Mouse (Mus musculus) yolk sac, embryonic 10.5 days (tissue): ENCODE measurements around the gene Irf3.
A peak's percentile ranks its signal among the peaks of the same experiment; 100 is the strongest.

Experiments used
- DNase-seq: peaks from one replicate; pipeline ENCODE4 v3.0.0-alpha.2; 2017; ENCODE audit warnings: low spot score

The Irf3 gene

DNA sequence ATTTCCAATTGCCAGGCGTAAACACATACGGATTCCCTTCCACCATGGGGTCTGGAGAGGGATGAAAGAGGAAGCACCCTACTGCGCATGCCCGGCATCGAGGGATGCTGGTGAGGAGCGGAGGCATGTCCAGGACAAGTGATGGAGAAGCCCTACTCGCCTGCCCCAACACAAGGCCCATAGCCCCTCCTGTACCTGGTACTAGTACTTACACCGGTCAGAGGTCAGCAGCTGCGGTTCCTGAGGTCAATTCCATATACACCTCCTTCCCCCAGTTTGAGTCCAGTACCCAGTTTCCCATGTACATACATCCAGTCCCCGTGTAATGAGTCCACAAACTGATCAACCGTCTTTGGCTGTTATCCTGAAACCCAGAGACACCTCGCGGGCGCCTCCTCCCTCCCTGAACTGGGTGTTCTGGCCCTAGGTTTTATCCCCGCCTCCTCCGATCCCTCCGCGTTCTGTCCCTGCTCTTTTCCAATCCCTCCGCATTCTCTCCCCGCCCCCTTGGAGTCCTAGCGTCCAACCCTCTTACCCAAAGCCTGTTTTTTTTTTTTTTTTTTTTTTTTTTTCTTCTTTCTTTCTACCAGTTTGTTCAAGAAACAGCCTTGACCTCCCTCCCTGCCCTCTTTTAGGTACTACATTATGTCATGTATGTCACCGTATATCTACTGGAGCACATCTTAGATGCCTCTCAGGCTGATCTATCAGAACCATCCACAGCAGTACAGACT is 22.9 kb upstream of the Irf3 start, which contains the start of gene Cpt1c:
Gene Cpt1c (minus strand): TSS at position 469 of the 734 bp plus-strand sequence.
- DNase-seq: peak; percentile 81

DNA sequence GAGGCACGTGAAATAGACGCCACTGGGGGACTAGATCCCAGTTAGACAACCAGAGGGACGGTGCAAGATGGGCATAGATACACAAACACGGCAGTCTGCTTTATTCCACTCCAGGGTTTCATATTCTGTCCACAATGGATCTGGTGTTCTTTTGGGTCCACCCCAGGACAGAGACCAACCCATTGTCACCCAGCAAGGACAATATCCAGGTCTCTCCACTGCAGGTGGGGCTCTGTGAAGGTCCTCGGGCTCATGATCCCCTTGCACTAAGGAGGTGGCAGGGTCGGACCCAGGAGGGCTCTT is 22.4 kb upstream of the Irf3 start:
- no peak for DNase-seq

DNA sequence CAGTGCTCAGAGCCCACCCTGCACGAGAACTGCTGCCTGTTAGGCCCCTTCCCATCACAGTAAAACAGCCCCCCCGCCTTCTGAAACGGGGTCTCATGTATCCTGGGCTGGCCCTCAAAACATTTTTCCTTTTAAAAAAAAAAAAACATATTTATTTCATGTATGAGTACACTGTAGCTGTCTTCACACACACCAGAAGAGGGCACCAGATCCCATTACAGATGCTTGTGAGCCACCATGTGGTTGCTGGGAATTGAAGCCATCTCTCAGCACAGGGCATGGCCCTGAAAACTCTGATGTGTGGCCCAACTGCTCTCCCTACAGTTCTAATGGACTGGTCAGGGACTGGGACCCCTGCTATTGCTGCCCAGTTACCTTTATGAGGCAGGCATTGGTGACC is 19.1 kb upstream of the Irf3 start:
- no peak for DNase-seq

DNA sequence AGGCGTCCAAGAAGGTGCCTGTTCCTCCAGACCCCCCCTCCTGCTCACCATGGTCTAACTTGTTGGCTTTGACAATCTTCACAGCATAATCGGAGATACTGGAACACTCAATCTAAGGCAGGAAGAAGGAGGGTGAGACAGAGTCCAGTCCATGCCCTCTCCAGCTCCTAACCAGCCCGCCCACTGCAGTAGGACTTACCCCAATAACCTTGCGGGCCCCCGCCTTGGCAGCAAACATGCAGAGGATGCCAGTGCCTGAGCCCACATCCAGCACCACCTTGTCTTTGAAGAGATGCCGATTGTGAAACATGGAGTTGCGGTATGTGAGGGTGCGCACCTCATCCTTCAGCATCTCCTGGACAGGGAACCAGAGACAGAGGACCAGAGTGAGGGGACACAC is 15.9 kb upstream of the Irf3 start:
- no peak for DNase-seq

DNA sequence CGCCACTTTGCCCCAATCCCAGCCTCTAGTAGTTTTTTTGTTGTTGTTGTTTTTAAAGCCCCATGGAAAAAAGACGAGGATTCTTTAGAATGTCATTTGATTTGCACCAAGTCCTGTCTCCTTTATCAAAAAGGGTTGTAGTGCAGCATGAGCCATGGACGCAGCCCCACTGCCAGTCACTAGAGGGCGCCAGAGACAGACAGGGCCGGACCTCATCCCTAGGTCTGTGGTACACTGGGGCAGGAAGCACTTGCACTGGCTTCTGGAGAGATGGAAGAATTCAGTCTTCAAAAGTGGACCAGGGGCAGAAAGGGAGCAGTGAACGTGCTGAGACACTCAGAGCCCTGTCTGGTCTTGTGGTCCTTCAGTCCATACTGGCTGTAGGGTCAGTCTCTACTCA is 14.4 kb upstream of the Irf3 start:
- peak; percentile 65 for DNase-seq

DNA sequence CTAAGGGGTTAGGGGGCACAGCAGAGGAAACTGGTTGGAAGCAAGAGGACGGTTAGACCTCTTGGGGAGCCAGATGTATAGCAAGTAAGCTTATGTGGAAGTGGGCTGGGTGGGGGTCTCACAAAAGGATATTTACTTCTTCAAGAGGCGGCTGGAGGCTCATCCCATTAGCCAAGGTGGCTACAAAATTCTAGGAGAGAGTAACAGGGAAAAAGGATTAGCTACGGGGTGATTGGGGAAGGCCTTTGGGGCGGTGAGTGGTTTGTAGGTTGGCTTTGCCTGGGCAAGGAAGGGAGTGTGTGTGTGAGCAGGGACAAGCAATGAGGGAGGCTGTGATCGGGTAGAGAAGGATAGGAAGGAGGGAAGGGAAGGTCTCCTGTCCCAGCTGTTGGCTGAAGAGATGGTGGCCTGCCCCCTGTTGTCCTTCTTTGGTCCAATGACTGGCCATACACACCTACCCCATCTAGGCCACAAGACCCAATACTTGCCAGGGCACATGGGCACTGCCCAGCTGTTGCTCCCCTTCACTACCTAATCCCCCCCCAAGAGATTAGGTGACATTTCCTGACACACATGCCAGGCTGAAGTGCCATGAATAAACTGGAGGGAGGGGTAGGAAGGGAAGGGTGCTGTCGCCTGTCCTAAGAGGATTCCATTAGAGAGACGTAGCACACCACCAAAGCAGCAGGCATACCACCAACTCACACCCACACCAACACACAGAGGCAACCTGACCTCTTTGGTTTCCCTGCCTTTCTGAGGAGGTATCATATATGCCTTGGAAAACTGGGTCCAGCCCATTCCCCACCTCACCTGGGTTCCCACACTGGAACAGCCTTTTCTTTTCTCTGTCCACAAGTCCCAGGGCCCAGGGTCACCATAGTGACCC is 13.3 kb upstream of the Irf3 start:
- DNase-seq: no peak

DNA sequence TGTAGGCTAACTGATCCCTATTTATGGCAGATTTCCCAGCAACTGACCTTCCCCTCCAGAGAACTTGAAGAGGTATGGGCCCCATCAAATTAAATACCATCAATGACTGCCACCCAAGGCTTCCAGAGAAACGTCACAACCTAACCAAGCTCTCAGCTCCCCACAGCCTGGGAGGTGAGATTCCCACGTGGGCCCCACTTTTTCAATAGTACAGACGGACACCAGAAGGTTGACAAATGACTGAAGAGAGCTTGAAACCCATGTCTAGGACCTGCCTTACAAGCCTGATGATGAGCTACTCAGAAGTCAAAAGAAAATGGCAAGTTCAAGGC is 12.6 kb upstream of the Irf3 start:
- no peak for DNase-seq

DNA sequence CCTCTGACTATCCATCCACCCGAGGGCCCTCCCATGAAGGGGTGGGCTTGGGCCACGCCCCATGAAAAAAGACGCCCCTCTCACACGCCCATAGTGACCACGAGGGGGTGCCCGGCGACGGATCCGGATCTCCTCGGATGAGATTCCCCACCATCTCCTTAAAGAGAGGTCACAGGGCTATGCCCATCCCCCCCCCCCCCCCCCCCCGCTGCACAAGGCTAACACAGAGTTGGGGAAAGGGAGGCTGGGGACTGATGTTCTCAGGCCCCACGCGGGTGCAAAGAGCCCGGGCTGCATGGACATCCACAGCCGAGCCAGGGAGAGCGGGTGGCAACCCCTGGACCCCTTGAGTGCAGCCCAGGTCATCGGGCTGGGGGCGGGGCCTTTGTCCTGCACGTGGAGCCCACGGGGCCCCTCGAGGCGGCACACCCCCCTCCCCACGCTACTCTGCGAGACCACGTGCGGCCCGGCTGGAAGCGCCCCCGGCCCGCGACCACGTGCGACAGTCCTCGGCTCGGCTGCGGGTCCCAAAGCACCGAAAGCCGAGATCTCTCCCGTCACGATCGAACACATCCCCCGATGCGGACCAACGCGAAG is 11.8 kb upstream of the Irf3 start:
- peak; percentile 88 for DNase-seq

DNA sequence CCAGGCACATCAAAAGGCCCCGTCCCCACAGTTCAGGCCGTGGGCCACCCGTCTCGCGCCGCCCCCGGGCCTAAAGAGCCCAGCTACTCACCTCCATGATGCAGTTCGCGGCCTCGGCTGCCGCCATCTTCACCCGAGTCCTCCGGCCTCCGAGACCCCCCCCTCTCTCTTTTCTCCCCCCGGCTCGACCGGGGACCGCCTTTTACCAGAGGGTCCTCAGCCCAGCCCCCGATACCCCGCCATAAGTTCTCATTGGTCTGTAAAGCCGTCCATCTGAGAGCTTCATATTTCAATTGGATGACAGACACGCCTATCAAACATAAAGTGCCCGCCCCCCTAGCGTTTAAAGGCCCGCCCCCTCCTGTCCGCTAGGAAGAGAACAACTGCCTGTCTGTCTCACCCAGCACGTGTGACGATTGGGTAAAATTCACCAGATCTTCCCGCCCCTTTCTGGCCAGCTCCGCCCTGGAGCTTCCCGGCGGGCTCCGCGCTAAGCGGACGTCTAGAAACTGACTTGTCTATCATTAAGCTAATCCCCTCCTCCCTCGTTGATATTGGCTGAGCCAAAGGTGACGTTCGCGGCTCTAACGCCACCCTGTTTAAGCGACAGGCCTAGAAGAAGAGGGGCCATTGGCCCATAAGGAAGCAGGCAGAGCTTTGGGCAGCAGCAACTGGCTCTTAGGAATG is 11.1 kb upstream of the Irf3 start, which contains the start of gene Prmt1:
Gene Prmt1 (minus strand): TSS at position 377 of the 687 bp plus-strand sequence.
- DNase-seq: peak; percentile 100

DNA sequence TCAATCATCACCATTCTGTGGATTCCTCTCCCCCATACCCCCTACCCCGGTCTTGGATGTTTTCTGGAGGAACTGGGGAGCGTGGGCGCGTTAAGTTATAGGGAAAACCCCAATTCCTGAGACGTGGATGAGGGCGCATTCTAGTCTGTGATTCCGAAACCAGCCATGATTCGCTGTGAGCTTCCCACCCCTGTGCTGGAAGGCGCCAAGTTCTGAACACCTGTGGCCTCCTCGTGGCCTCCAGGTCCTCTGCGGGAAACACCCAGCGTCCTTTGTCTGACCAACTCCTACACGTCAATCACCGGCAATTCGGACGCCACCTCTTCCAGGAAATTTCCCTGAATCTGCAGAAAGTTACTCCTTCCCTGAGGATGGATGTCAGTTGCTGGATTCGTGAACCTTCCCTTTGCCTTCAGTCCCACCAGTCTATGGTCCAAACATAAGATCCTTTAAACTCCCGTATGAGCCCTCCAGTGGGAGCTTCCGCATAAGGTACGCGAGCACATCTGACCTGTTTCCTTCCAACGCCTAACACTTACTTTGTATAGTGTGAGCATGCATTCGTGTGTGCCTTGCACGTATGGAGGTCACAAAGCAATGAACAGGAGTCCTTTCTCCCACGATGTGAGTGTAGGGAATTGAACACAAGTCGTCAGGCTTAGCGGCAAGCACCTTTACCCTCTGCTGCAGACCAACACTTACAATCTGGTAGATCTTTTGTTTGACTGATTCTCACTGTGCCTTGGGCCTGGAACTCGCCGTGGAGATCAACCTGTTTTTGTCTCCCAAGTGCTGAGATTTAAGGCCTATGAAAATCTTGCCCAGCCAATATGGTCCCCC is 10.3 kb upstream of the Irf3 start:
- DNase-seq: peak; percentile 90

DNA sequence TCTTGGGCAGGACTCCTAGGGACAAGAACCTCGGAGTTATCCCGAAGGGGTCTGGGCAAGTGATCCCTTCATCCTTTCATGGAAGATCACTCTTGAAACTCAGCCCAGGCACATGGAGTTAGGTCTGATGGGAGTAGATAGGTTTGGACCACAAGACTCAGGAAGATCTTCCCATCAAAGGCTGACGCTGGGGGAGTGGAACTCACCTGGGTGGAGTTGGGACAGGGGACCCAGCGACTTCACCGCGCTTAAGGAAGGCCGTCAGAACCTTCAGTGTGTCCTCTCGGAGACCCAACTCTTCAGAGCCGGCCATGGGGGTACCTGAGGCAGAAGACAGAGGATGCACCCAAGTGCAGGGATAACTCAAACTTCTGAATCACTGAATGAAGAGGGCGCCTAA is 776 bp upstream of the Irf3 start:
- no peak for DNase-seq

DNA sequence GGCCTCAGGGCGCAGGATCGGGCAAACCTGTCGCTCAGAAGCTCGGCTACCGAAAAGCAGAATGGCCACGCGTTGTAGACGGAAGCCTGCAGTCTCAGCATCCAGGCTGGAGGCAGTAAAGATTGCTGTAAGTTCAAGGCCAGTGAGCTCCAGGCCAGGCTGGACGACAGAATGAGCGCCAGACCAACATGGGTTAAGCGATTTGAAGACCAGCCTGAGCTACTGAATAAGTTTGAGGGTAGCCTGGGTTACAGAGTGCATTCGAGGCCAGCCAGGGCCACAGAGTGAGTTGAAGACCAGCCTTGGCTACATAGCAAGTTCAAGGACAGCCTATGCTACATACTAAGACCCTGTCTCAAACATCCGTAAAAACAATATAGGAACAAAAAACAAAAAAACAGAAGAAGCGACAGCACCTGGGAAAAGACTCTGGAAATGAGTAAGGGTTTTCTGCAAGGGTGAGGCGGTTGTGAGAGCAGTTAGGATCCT is 536 bp downstream of the Irf3 start:
- no peak for DNase-seq

DNA sequence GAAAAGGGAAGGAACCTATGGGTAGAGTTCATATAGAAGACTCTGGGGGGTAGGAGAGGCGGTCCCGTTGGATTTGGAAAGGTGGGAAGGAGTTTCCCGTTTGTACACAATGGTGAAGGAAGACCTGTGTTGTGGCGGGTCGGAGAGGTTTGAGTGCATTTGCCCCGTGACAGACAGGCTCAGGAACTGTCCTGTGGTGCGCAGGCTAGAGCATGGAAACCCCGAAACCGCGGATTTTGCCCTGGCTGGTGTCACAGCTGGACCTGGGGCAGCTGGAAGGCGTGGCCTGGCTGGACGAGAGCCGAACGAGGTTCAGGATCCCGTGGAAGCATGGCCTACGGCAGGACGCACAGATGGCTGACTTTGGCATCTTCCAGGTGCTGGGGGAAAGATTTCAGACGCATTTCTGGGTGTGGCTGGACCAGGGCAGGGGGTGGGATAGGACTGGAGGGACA is 1.1 kb downstream of the Irf3 start, which contains the start of gene Bcl2l12:
Gene Bcl2l12 (minus strand): TSS at position 212 of the 455 bp plus-strand sequence.
- peak; percentile 57 for DNase-seq

DNA sequence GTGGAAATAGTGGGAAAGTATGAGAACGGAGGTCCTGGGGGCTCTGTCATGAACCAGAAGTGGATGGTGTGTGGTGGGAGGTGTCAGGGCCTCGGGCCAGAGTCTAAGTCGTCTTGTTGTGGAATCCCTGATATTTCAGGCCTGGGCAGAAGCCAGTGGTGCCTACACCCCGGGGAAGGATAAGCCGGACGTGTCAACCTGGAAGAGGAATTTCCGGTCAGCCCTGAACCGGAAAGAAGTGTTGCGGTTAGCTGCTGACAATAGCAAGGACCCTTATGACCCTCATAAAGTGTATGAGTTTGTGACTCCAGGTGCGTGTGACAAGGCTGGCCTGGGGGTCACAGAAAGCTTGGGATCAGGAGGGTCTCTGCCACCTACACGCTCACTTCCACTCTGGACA is 2.3 kb downstream of the Irf3 start:
- DNase-seq: no peak

DNA sequence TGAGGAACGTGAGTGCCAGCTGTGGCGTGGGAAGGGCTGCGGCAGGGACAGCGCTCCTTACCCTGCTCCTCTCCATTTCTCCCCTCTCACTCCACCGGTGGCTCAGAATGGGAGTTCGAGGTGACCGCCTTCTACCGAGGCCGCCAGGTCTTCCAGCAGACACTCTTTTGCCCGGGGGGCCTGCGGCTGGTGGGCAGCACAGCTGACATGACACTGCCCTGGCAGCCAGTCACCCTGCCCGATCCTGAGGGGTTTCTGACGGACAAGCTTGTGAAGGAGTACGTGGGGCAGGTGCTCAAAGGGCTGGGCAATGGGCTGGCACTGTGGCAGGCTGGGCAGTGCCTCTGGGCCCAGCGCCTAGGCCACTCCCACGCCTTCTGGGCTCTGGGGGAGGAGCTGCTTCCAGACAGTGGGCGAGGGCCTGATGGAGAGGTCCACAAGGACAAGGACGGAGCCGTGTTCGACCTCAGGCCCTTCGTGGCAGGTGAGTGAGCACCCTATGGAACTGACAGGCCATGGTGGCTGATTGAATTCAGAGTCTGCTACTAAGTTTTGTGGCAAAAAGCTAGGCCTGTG is 3.2 kb downstream of the Irf3 start:
- no peak for DNase-seq

DNA sequence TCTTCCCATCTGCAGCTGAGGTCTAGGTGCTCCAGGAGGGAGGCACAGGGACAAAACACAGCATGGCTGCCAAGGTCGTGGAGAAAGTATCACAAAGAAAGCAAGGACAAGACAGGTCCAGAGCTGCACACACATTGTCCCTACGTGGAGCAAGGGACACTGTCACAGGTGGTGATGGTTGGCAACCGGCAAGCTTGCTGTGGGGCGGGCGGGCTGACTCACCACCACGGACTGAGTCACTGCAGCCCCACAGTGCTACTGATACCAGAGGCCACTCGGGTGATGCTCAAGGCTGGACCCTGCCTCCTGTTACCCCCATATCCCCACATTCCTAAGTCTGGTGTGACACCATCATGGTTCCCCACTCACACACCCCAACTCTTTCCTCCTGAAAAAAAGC is 5.0 kb downstream of the Irf3 start:
- no peak for DNase-seq

DNA sequence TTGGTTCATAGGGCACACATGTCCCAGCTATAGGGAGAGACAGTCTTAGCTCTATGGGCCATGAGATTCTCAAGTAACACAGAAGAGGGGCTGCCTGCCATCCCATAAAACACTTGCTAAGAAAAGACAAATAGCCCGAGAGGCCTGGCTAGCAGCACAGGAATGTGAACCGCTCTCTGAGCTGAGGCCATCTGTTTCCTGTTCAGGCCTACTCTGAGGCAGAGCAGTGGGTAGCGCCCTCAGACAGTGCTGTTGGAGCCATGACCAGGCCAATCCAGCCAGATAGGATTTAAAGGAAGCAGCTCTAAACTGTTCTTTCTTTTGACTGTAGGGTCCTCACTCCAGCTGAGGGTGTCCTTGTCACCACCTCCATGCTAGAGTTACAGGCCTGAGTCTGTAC is 7.1 kb downstream of the Irf3 start:
- DNase-seq: no peak

DNA sequence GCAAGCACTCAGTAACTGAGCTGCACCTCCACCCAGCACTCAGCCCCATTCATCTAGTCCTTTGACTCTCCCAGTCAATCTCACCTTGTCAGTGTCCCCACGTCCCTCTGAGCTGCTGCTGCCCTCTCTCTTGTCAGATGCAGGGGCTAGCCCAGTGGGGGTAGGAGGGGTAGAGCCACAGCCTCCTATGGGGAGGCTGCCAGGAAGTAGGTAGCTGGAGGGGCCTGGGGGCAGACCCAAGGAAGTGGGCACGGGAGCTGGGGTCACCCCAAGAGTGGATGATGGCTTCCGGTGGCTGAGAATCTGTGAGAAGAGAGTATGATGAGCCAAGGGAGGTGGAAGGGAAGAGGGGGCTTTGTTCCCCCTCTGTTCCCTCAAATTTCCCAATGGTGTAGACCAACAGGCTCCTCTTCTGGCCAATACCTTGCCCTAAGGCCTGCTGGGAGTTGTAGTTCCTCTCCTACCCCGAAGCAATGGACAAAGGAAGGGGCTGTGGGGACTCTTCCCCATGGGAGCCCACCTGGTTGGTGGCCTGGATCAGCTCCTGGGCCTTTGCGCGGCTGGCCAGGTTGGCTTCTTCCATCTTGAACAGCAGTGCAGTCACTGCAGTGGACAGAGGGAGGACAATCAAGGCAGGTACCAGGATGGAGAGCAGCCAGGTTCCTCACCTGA is 8.0 kb downstream of the Irf3 start:
- no peak for DNase-seq

DNA sequence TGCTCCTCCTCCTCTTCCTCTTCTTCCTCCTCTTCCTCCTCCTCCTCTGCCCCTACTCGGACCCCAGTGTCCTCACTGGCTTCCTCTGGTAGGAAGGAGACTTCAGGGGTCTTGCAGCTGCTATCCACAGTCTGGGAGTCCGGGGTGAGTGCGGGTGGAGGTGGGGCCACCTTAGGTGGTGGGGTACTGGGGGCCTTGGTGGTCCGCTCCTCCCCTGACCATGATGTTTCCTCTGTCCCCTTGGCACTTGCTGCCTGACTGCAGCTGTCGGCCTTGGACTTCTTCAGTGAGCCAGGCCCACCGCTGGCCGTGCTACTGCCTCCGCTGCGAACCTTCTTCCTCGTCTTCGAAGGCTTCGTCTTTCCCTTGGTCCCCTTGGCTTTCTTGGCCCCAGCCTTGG is 9.1 kb downstream of the Irf3 start:
- no peak for DNase-seq

DNA sequence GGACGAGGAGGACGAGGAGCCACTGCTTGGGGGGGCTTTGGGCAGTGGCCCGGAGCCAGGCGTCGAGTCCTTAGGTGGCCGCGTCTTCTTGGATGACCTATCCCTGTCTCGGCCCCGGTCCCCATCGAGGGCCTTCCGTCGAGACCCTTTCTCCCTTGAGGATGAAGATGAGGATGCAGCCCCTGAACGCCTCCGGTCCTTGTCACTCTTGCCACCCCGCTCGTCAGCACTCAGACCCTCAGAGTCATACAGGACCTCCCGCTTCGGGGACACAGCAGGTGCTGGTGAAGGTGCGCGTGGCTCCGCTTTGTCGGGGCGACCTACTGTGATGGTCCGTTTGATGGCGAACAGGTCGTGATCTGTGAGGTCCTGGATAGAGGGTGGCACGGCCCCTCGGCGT is 9.7 kb downstream of the Irf3 start:
- DNase-seq: no peak
